Mouse (Mus musculus) forebrain, postnatal 0 days (tissue): ENCODE data around the gene Cers6. TPM values are rescaled to one million over a fixed set of nuclear protein-coding genes. Genes with fewer than 3 reads are reported as not detected.

Experiments used
- ATAC-seq: fragments of 200-750 bp; cut with Nextera tagmentation; 2 replicates; pipeline ENCODE4 v1.8.0; 2017; ENCODE audit warnings: mild to moderate bottlenecking, moderate library complexity
- DNase-seq: peaks from one replicate; pipeline ENCODE4 v3.0.0-alpha.2; 2015
- H3K27ac ChIP-seq: fragments of 300-500 bp; sonication (generic); 2 replicates; pipeline ENCODE4 v1.5.1; 2014; ENCODE audit warnings: low read depth, mild to moderate bottlenecking, antibody characterized with exemption, low read length, moderate library complexity, mixed read lengths
- H3K27me3 ChIP-seq: fragments of 300-500 bp; sonication (generic); 2 replicates; pipeline ENCODE4 v1.6.1; 2014; ENCODE audit warnings: mild to moderate bottlenecking, low read length, mixed read lengths; ENCODE audit not compliant: insufficient read depth
- H3K36me3 ChIP-seq: fragments of 300-500 bp; sonication (generic); 2 replicates; pipeline ENCODE4 v1.6.1; 2014; ENCODE audit warnings: mild to moderate bottlenecking, moderate library complexity; ENCODE audit not compliant: insufficient read depth
- H3K4me1 ChIP-seq: fragments of 300-500 bp; sonication (generic); 2 replicates; pipeline ENCODE4 v1.6.1; 2014; ENCODE audit warnings: antibody characterized with exemption; ENCODE audit not compliant: insufficient read depth
- H3K4me2 ChIP-seq: fragments of 300-500 bp; sonication (generic); 2 replicates; pipeline ENCODE4 v1.6.1; 2014; ENCODE audit warnings: low read depth, mild to moderate bottlenecking, moderate library complexity
- H3K4me3 ChIP-seq: fragments of 300-500 bp; sonication (generic); 2 replicates; pipeline ENCODE4 v1.5.1; 2014; ENCODE audit warnings: low read depth, low read length, mixed read lengths
- H3K9ac ChIP-seq: fragments of 300-500 bp; sonication (generic); 2 replicates; pipeline ENCODE4 v1.6.1; 2014; ENCODE audit warnings: mild to moderate bottlenecking
- H3K9me3 ChIP-seq: fragments of 300-500 bp; sonication (generic); 2 replicates; pipeline ENCODE4 v1.6.1; 2016; ENCODE audit warnings: low read length
- CTCF ChIP-seq: sonication (generic); IDR thresholded peaks from 2 replicates; pipeline ENCODE4 v1.5.1; 2016; ENCODE audit warnings: antibody characterized with exemption, control low read depth, low read depth
- WGBS: fragments of 180-500 bp; shearing (Covaris S2); extraction: QIAGEN DNeasy Blood & Tissue Kit; methylation state at CpG from one replicate; pipeline ENCODE4 v1.1.7; 2014; 5-methylcytosine and 5-hydroxymethylcytosine counted together
- polyA plus RNA-seq: library from polyadenylated mRNA; unstranded; fragments of >200 nt; fragmentation: Nextera tagmentation; extraction: Ambion mirVana; gene quantifications from 2 replicates; pipeline ENCODE4 v1.2.1, GENCODE M21; 2015
- total RNA-seq: library from RNA; depleted of rRNA; stranded (reverse); fragments of >200 nt; gene quantifications from 2 replicates; pipeline ENCODE4 v1.2.3, GENCODE M21; 2014

Gene Cers6
- total and polyA plus RNA-seq, 2 experiments from 2014 or later: 26.7 to 81.7 TPM

GRCm38 (mm10) chr2:68864366-68864765 lies 3.1 kb downstream of the Cers6 start:
- Histone ChIP-seq H3K9me3 (no peaks in the 10 kb centered on the region), H3K4me1 (peaks cover 15% of the 10 kb centered on the region), H3K36me3 (no peaks in the 10 kb centered on the region), H3K4me3 (peak overlapping the region; percentile 93), H3K9ac (no peak overlapping the region), H3K4me2 (peak overlapping the region; percentile 89), H3K27ac (no peak overlapping the region), H3K27me3 (no peaks in the 10 kb centered on the region)
- 72% methylated on average over 2 of the region's 2 CpGs for WGBS
- DNase-seq (no peak), ATAC-seq (no peak)
- TF ChIP-seq CTCF: no peak

- ATAC-seq (no peak), DNase-seq (no peak)
- H3K4me3 ChIP-seq: no peak overlapping the region
- H3K27me3 ChIP-seq: no peaks in the 10 kb centered on the region
- no peak overlapping the region for H3K27ac ChIP-seq
- H3K4me1 ChIP-seq: peaks cover 15% of the 10 kb centered on the region
- no peak overlapping the region for H3K4me2 ChIP-seq
- H3K9ac ChIP-seq: no peak overlapping the region
- TF ChIP-seq CTCF: no peak
- no peaks in the 10 kb centered on the region for H3K36me3 ChIP-seq
- no peaks in the 10 kb centered on the region for H3K9me3 ChIP-seq
- 64% methylated on average over 4 of the region's 4 CpGs for WGBS
These were observed 5.9 kb downstream of the Cers6 start for GRCm38 (mm10) chr2:68867148-68867547.

- no peak for TF ChIP-seq CTCF
- Histone ChIP-seq H3K9ac (no peak overlapping the region), H3K27ac (no peak overlapping the region), H3K4me3 (no peak overlapping the region), H3K4me1 (0 out of 2 replicates have a peak, but pooled peaks cover 2% of the 10 kb centered on the region), H3K36me3 (no peaks in the 10 kb centered on the region), H3K27me3 (no peaks in the 10 kb centered on the region), H3K9me3 (no peaks in the 10 kb centered on the region), H3K4me2 (no peak overlapping the region)
- WGBS: 85% methylated on average over 17 of the region's 17 CpGs
- ATAC-seq (no peak), DNase-seq (no peak)
These were observed 9.9 kb downstream of the Cers6 start for GRCm38 (mm10) chr2:68870999-68871780.

GRCm38 (mm10) chr2:68873086-68873485 lies 11.8 kb downstream of the Cers6 start:
- Histone ChIP-seq H3K4me2 (no peak overlapping the region), H3K36me3 (no peaks in the 10 kb centered on the region), H3K27me3 (no peaks in the 10 kb centered on the region), H3K9me3 (no peaks in the 10 kb centered on the region), H3K9ac (no peak overlapping the region), H3K4me1 (no peaks in the 10 kb centered on the region), H3K4me3 (no peak overlapping the region), H3K27ac (no peak overlapping the region)
- WGBS: 92% methylated on average over 6 of the region's 6 CpGs
- DNase-seq (no peak), ATAC-seq (no peak)
- no peak for TF ChIP-seq CTCF

- no peak overlapping the region for H3K27ac ChIP-seq
- H3K9ac ChIP-seq: no peak overlapping the region
- 64% methylated on average over 15 of the region's 15 CpGs for WGBS
- TF ChIP-seq CTCF: no peak
- H3K4me1 ChIP-seq: no peaks in the 10 kb centered on the region
- H3K36me3 ChIP-seq: no peaks in the 10 kb centered on the region
- DNase-seq (no peak), ATAC-seq (no peak)
- H3K27me3 ChIP-seq: no peaks in the 10 kb centered on the region
- no peak overlapping the region for H3K4me2 ChIP-seq
- 0 out of 2 replicates have a peak, but pooled peaks cover under 1% of the 10 kb centered on the region for H3K9me3 ChIP-seq
- H3K4me3 ChIP-seq: no peak overlapping the region
These were observed 12.6 kb downstream of the Cers6 start for GRCm38 (mm10) chr2:68873653-68874441.

GRCm38 (mm10) chr2:68874575-68874974 lies 13.3 kb downstream of the Cers6 start:
- DNase-seq: no peak
- no peak for TF ChIP-seq CTCF
- H3K27me3 ChIP-seq: no peaks in the 10 kb centered on the region
- H3K9me3 ChIP-seq: 0 out of 2 replicates have a peak, but pooled peaks cover 3% of the 10 kb centered on the region
- H3K4me1 ChIP-seq: no peaks in the 10 kb centered on the region
- H3K9ac ChIP-seq: no peak overlapping the region
- H3K36me3 ChIP-seq: no peaks in the 10 kb centered on the region
- H3K27ac ChIP-seq: no peak overlapping the region
- H3K4me3 ChIP-seq: no peak overlapping the region
- H3K4me2 ChIP-seq: no peak overlapping the region
- no peak for ATAC-seq
- WGBS: 90% methylated on average over 6 of the region's 6 CpGs

GRCm38 (mm10) chr2:68879071-68879651 lies 17.9 kb downstream of the Cers6 start:
- Histone ChIP-seq H3K9me3 (0 out of 2 replicates have a peak, but pooled peaks cover 3% of the 10 kb centered on the region), H3K27ac (no peak overlapping the region), H3K4me1 (no peaks in the 10 kb centered on the region), H3K9ac (no peak overlapping the region), H3K4me2 (no peak overlapping the region), H3K4me3 (no peak overlapping the region), H3K27me3 (no peaks in the 10 kb centered on the region), H3K36me3 (0 out of 2 replicates have a peak, but pooled peaks cover 3% of the 10 kb centered on the region)
- DNase-seq (no peak), ATAC-seq (no peak)
- no peak for TF ChIP-seq CTCF
- 92% methylated on average over 4 of the region's 4 CpGs for WGBS
